Mouse (Mus musculus): ENCODE results near the gene Ccdc85b. TPM values are rescaled to one million over a fixed set of nuclear protein-coding genes. Genes with fewer than 3 reads are reported as not detected.
A peak's percentile ranks its signal among the peaks of the same experiment; 100 is the strongest.
"Not testable (repeated sequence)": the region's sequence is repeated elsewhere in the genome, so short reads cannot be mapped to it uniquely, and the experiment has no call there.

The Ccdc85b gene
- polyA plus RNA-seq, 1 experiment from 2014 or later: 7.8 TPM

DNA sequence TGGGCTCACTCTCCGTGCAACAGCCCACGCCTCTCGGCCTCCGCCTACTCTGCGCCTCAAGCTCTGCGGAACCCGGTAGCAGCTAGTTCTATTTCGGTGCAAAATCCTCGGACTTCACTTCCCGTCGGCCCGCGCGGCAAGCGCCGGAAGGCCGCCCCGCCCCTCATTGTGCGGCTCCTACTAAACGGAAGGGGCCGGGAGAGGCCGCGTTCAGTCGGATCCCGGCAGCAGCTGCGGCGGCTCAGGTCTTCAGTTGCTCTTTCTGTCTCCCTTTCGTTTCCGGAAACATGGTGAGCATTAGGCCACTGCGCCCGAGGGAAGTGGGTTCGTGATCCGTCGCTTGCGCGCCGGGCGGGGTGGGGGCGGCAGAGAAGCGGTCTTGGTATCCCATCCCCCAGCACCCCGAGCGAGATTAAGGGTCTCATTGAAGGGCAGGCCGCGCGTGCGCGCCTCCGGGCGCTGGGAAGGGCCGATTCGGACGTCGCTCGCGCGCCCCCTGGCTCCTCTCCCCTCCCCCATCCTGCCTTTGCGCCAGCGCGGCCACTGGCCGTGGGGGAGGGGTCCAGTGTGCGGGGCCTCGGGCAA, 32.7 kb upstream of the Ccdc85b start, which contains the start of gene Cfl1:
TSS of gene Cfl1 (plus strand) at position 143 of the 585 bp plus-strand sequence.
- Histone ChIP-seq H3K9me3 (ENCODE audit: low read length) (no peaks in the 10 kb centered on the region), H3K4me1 (ENCODE audit: insufficient read depth, low read length) (peaks cover 33% of the 10 kb centered on the region), H3K4me3 (ENCODE audit: low read length) (peak within 1 kb of the TSS; percentile 96), H3K36me3 (ENCODE audit: insufficient read depth, low read length) (peaks cover 28% of the 10 kb centered on the region), H3K9ac (replicated peaks; ENCODE audit: low read length) (peak within 1 kb of the TSS; percentile 94), H3K4me2 (replicated peaks; ENCODE audit: low read depth, low read length) (peak within 1 kb of the TSS; percentile 89), H3K27ac (ENCODE audit: low read length) (peak within 1 kb of the TSS; percentile 100), H3K27me3 (ENCODE audit: insufficient read depth, low read length) (no peaks in the 10 kb centered on the region)
- WGBS: 0% methylated on average over 62 of the region's 62 CpGs
- ATAC-seq (ENCODE audit: low FRiP score, low TSS enrichment): peak; percentile 57

DNA sequence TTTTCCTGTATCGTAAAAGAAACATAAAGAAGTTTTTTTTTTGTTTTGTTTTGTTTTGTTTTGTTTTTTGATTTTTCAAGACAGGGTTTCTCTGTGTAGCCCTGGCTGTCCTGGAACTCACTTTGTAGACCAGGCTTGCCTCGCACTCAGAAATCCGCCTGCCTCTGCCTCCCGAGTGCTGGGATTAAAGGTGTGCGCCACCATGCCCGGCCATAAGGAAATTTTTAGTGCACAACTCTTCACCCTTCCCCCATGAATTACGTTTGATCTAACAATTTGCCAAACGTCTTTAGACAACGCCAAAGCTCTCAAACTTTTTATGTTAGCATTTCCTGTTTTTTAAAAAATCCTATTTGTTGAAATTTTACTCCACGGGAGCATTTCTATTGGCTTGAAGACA, 32.0 kb upstream of the Ccdc85b start:
- Histone ChIP-seq H3K36me3 (ENCODE audit: insufficient read depth, low read length) (peaks cover 30% of the 10 kb centered on the region), H3K4me1 (ENCODE audit: insufficient read depth, low read length) (peaks cover 33% of the 10 kb centered on the region), H3K4me3 (ENCODE audit: low read length) (peak overlapping the region; percentile 96; the same call in 1 of the 2 replicates), H3K27ac (ENCODE audit: low read length) (peak overlapping the region; percentile 100), H3K4me2 (replicated peaks; ENCODE audit: low read depth, low read length) (peak overlapping the region; percentile 89)
- not testable (repeated sequence) for H3K9me3 ChIP-seq (ENCODE audit: low read length); H3K27me3 ChIP-seq (ENCODE audit: insufficient read depth, low read length); H3K9ac ChIP-seq (replicated peaks; ENCODE audit: low read length); ATAC-seq (ENCODE audit: low FRiP score, low TSS enrichment)
- 46% methylated on average over 10 of the region's 10 CpGs for WGBS

DNA sequence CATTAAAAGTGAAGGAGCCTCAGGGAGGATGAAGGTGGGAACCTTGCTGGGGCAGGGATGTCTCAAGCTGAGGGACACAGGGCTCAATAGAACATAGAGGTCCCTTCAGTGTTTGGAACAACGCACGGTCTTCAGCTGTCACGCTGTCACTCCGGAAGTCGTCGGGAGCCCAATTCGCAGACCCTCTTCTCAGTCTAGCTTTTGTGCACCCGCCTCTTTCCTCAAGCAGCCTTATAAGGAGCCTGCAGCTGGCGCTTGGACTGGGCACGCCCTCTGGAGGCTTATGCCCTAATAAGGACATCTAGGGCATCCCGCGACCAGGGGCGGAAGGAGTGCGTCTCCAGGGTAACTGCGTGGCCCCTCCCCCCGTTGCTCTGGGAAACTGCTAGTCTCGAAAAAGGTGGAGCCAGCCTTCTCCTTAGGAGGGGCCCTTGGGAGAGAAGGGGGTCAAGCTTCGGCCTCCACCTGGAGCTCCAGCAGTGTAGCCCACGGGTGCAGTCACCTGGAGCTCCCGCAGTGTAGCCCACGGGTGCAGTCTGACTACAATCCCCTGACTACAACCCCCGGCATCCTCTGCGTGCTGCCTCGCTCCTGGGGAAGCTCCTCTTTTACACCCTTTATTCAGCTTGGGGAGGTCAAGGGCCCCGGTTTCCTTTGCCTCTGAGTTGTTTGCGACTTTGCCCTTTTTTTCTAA, 31.3 kb upstream of the Ccdc85b start:
- ATAC-seq (ENCODE audit: low FRiP score, low TSS enrichment): peak; percentile 88
- Histone ChIP-seq H3K9ac (replicated peaks; ENCODE audit: low read length) (peak overlapping the region; percentile 74), H3K27me3 (ENCODE audit: insufficient read depth, low read length) (no peaks in the 10 kb centered on the region), H3K4me2 (replicated peaks; ENCODE audit: low read depth, low read length) (peak overlapping the region; percentile 89), H3K4me1 (ENCODE audit: insufficient read depth, low read length) (peaks cover 33% of the 10 kb centered on the region), H3K4me3 (ENCODE audit: low read length) (peak overlapping the region; percentile 61), H3K9me3 (ENCODE audit: low read length) (no peaks in the 10 kb centered on the region), H3K36me3 (ENCODE audit: insufficient read depth, low read length) (peaks cover 31% of the 10 kb centered on the region), H3K27ac (ENCODE audit: low read length) (peak overlapping the region; percentile 100)
- WGBS: under 1% methylated on average over 26 of the region's 26 CpGs

DNA sequence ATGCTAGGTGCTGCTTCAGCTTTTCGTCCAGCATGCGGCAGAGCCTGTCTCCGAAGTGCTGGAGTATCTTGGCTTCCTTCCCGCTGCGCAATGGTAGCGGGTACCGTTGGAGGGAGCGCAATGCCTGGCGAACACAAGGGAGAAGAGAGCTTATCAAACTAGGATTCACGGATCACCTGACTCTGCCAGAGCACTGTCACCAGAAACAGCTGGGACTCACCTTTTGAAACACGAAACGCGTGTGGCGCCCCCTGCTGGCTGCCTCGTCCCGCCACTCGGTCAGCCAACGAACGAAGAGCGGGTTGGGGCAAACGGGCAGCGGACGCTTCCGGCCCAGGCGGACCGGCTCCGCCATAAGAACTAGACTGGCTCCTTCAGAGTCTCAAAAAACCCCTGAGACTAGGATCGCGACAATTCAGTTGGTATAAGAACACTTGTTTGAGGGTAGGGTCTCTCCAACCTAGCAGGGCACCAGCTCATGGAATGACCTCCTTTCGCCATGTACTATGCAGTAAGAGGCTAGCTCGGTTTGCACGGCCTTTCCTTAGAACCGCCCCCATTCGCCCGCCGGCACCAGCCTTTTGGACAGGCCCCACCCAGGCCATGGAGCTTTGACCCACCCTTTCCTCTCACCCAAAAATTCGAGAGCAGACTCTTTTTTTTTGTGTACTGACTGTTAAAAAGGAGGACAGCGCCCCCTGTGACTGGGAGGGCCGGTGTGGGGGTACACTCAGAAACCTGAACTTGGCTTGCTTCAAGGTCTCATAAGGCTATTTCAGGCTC, 30.3 kb upstream of the Ccdc85b start, which contains the start of gene Mus81:
TSS of gene Mus81 (minus strand) at position 635 of the 783 bp plus-strand sequence.
- Histone ChIP-seq H3K4me1 (ENCODE audit: insufficient read depth, low read length) (peaks cover 31% of the 10 kb centered on the region), H3K27me3 (ENCODE audit: insufficient read depth, low read length) (no peaks in the 10 kb centered on the region), H3K9ac (replicated peaks; ENCODE audit: low read length) (peak within 1 kb of the TSS; percentile 74), H3K36me3 (ENCODE audit: insufficient read depth, low read length) (peaks cover 32% of the 10 kb centered on the region), H3K4me2 (replicated peaks; ENCODE audit: low read depth, low read length) (peak within 1 kb of the TSS; percentile 89), H3K4me3 (ENCODE audit: low read length) (peak within 1 kb of the TSS; percentile 61), H3K9me3 (ENCODE audit: low read length) (no peaks in the 10 kb centered on the region), H3K27ac (ENCODE audit: low read length) (peak within 1 kb of the TSS; percentile 100)
- peak; percentile 81 for ATAC-seq (ENCODE audit: low FRiP score, low TSS enrichment)
- 1% methylated on average over 39 of the region's 39 CpGs for WGBS

DNA sequence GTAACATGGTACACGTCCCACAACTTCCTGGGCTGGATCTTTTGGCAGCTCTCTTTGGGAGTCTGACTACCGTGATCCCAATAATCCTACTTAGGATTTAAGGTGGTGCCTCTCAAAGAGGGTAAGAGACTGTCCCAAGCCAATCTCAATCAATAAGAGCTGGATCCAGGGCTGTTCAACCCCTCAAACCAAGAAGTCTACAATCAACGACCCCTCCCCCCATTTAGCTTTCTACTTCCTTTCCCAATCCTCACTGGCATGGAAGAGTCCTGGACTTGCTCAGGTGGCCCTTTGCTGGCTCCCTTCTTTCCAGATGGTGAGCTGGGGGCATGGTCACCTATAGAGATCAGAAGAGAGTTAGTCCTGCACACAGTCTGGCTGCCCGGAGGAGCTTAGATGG, 29.1 kb upstream of the Ccdc85b start:
- Histone ChIP-seq H3K27ac (ENCODE audit: low read length) (no peak overlapping the region), H3K27me3 (ENCODE audit: insufficient read depth, low read length) (no peaks in the 10 kb centered on the region), H3K36me3 (ENCODE audit: insufficient read depth, low read length) (peaks cover 38% of the 10 kb centered on the region), H3K9me3 (ENCODE audit: low read length) (no peaks in the 10 kb centered on the region), H3K9ac (replicated peaks; ENCODE audit: low read length) (no peak overlapping the region), H3K4me1 (ENCODE audit: insufficient read depth, low read length) (peaks cover 20% of the 10 kb centered on the region), H3K4me2 (replicated peaks; ENCODE audit: low read depth, low read length) (peak overlapping the region; percentile 89; the same call in 1 of the 2 replicates), H3K4me3 (ENCODE audit: low read length) (no peak overlapping the region)
- 87% methylated on average over 4 of the region's 4 CpGs for WGBS
- ATAC-seq (ENCODE audit: low FRiP score, low TSS enrichment): no peak

DNA sequence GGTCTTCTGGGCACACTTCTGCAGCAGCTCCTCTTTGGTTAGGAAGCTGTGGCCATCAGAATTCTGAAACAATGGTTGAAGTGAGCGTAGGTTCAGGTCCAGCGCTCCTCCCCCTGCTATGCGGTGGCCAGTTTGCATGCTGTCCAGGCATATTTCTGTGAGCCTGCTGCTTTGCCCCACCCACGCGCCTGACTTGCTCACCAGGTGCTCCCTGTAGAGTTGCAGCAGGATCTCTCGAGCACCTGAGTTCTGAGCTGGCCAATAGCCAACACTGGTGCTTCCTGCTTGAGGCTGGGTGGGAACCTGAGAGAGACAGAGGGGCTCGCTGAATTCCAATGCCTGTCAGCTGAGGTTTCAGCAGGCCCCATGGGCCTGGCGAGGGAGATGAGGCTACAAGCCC, 28.6 kb upstream of the Ccdc85b start:
- Histone ChIP-seq H3K9ac (replicated peaks; ENCODE audit: low read length) (no peak overlapping the region), H3K27me3 (ENCODE audit: insufficient read depth, low read length) (no peaks in the 10 kb centered on the region), H3K9me3 (ENCODE audit: low read length) (no peaks in the 10 kb centered on the region), H3K27ac (ENCODE audit: low read length) (no peak overlapping the region), H3K36me3 (ENCODE audit: insufficient read depth, low read length) (peaks cover 43% of the 10 kb centered on the region), H3K4me2 (replicated peaks; ENCODE audit: low read depth, low read length) (no peak overlapping the region), H3K4me3 (ENCODE audit: low read length) (no peak overlapping the region), H3K4me1 (ENCODE audit: insufficient read depth, low read length) (peaks cover 19% of the 10 kb centered on the region)
- no peak for ATAC-seq (ENCODE audit: low FRiP score, low TSS enrichment)
- WGBS: 63% methylated on average over 8 of the region's 8 CpGs

DNA sequence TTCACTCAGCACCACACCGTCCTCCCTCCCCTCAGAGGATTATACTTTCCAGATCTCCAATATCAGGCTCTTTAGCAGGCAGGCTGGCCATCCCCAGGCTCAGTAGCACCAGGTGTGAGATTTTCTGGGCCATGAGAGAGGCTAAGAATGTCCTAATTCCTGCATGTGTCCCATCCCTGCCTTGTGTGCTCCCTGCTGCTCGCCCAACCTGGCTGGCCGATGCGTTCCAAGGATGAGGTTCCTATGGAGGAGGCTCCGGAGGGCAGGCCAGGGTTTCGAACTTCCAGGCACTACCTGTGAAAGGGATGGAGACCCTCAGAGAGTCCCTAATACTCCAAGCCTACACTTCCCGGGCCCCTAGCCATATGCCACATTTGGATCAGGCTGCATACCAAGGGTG, 28.1 kb upstream of the Ccdc85b start:
- peaks cover 47% of the 10 kb centered on the region for H3K36me3 ChIP-seq (ENCODE audit: insufficient read depth, low read length)
- 90% methylated on average over 7 of the region's 7 CpGs for WGBS
- H3K27me3 ChIP-seq (ENCODE audit: insufficient read depth, low read length): no peaks in the 10 kb centered on the region
- peaks cover 19% of the 10 kb centered on the region for H3K4me1 ChIP-seq (ENCODE audit: insufficient read depth, low read length)
- H3K9ac ChIP-seq (replicated peaks; ENCODE audit: low read length): no peak overlapping the region
- ATAC-seq (ENCODE audit: low FRiP score, low TSS enrichment): no peak
- no peak overlapping the region for H3K27ac ChIP-seq (ENCODE audit: low read length)
- H3K9me3 ChIP-seq (ENCODE audit: low read length): no peaks in the 10 kb centered on the region
- no peak overlapping the region for H3K4me2 ChIP-seq (replicated peaks; ENCODE audit: low read depth, low read length)
- H3K4me3 ChIP-seq (ENCODE audit: low read length): no peak overlapping the region

DNA sequence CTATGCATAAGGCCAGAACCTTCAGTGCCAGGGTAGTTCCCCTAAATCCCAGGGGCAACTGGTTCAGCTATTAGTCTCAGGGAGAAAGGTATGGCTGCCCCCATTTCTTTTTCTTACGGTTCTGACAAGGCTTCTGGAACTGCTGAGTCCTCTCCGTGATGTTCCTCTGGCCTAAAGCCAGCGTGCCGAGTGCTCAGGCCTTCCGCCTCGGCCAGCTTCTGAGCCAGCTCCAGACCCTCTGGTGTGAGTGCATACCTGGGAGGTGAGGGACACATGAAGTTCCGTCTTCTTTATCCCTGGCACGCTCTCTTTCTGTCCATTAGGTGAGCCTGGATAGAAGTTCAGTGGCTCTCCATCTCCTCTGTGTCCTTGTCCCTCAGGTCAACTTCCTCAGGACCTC, 27.7 kb upstream of the Ccdc85b start:
- Histone ChIP-seq H3K36me3 (ENCODE audit: insufficient read depth, low read length) (peaks cover 51% of the 10 kb centered on the region), H3K27me3 (ENCODE audit: insufficient read depth, low read length) (no peaks in the 10 kb centered on the region), H3K4me2 (replicated peaks; ENCODE audit: low read depth, low read length) (no peak overlapping the region), H3K4me1 (ENCODE audit: insufficient read depth, low read length) (peaks cover 19% of the 10 kb centered on the region), H3K9ac (replicated peaks; ENCODE audit: low read length) (no peak overlapping the region), H3K9me3 (ENCODE audit: low read length) (no peaks in the 10 kb centered on the region), H3K4me3 (ENCODE audit: low read length) (no peak overlapping the region), H3K27ac (ENCODE audit: low read length) (no peak overlapping the region)
- ATAC-seq (ENCODE audit: low FRiP score, low TSS enrichment): no peak
- WGBS: 89% methylated on average over 8 of the region's 8 CpGs

DNA sequence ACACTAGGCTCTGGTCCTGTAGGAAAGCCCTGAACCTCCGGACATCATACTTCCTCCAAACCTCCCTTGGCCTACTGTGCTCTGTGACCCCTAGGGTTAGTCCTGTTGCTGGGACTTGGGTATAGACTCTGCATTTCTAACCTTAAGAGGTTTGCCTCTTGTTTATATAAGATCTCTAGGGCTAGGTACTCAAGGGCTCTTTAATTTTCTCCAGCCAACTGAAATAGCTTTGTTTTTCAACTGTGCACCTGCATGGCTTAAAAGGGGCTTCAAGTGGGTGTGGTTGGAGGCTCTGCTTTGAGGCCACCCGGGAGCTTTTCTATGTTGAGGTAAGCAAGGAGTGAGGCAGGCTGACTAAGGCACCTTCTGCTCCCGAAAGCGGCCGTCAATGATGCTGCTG, 26.8 kb upstream of the Ccdc85b start:
- Histone ChIP-seq H3K4me1 (ENCODE audit: insufficient read depth, low read length) (peaks cover 14% of the 10 kb centered on the region), H3K9ac (replicated peaks; ENCODE audit: low read length) (no peak overlapping the region), H3K27me3 (ENCODE audit: insufficient read depth, low read length) (no peaks in the 10 kb centered on the region), H3K27ac (ENCODE audit: low read length) (no peak overlapping the region), H3K4me3 (ENCODE audit: low read length) (no peak overlapping the region), H3K4me2 (replicated peaks; ENCODE audit: low read depth, low read length) (no peak overlapping the region), H3K9me3 (ENCODE audit: low read length) (no peaks in the 10 kb centered on the region), H3K36me3 (ENCODE audit: insufficient read depth, low read length) (peaks cover 60% of the 10 kb centered on the region)
- 91% methylated on average over 5 of the region's 5 CpGs for WGBS
- ATAC-seq (ENCODE audit: low FRiP score, low TSS enrichment): no peak

Measured in kidney, embryonic 16.5 days (tissue).